In genomic region chr7:70352617-70353016, GRCm38 (mm10) we compare ENCODE assay signal across 10 mouse cellular contexts. TPM values are rescaled to one million over a fixed set of nuclear protein-coding genes. Genes with fewer than 3 reads are reported as not detected.
DNase-seq lines count a peak whose midpoint lies in the region; ATAC-seq and TF ChIP-seq lines count a peak whose summit lies in the region.
"Had no signal": no experiment of that assay in that cellular context is flagged by ENCODE, and none has a peak within 500 bp of the region (broad histone marks: within the 10 kb centered on the region; RNA-seq: fewer than 3 reads in every experiment).

No protein-coding gene starts in this region.

- peak overlapping the region; percentile 58; the same call in 1 of the 2 replicates for H3K4me3 ChIP-seq in embryonic facial prominence, embryonic 15.5 days (replicated peaks)
- H3K4me3 ChIP-seq in kidney, postnatal 0 days (replicated peaks; ENCODE audit: low read depth, low read length): peak overlapping the region; percentile 68

- no peak overlapping the region for H3K27ac ChIP-seq in embryonic facial prominence, embryonic 15.5 days (replicated peaks)
- H3K27ac ChIP-seq in kidney, postnatal 0 days: peak overlapping the region; percentile 96

- TF ChIP-seq CTCF in kidney, postnatal 0 days (IDR thresholded peaks at IDR 0.05; ENCODE audit: low read depth): no peak

- ATAC-seq in embryonic facial prominence, embryonic 15.5 days (ENCODE audit: insufficient number of reproducible peaks, low FRiP score, low TSS enrichment, low read depth): no peak
- no peak for ATAC-seq in kidney, postnatal 0 days (replicated peaks; ENCODE audit: low FRiP score, low read depth)

- H3K9ac ChIP-seq in embryonic facial prominence, embryonic 15.5 days: no peak overlapping the region
- H3K9ac ChIP-seq in kidney, postnatal 0 days (ENCODE audit: low read depth, low read length): peak overlapping the region; percentile 96

- peaks cover 37% of the 10 kb centered on the region for H3K27me3 ChIP-seq in embryonic facial prominence, embryonic 15.5 days
- no peaks in the 10 kb centered on the region for H3K27me3 ChIP-seq in kidney, postnatal 0 days (ENCODE audit: insufficient read depth, low read length)

- WGBS in embryonic facial prominence, embryonic 15.5 days: 43% methylated on average over 3 of the region's 3 CpGs
- 12% methylated on average over 3 of the region's 3 CpGs for WGBS in kidney, postnatal 0 days

- H3K4me1 ChIP-seq in embryonic facial prominence, embryonic 15.5 days: peaks cover 23% of the 10 kb centered on the region
- peaks cover 19% of the 10 kb centered on the region for H3K4me1 ChIP-seq in kidney, postnatal 0 days (replicated peaks; ENCODE audit: insufficient read depth, low read length)

- H3K36me3 ChIP-seq in embryonic facial prominence, embryonic 15.5 days: no peaks in the 10 kb centered on the region
- H3K36me3 ChIP-seq in kidney, postnatal 0 days (ENCODE audit: insufficient read depth, low read length): peaks cover 16% of the 10 kb centered on the region

- no peaks in the 10 kb centered on the region for H3K9me3 ChIP-seq in embryonic facial prominence, embryonic 15.5 days (replicated peaks)
- no peaks in the 10 kb centered on the region for H3K9me3 ChIP-seq in kidney, postnatal 0 days (replicated peaks; ENCODE audit: low read length)

- peak overlapping the region; percentile 69 for H3K4me2 ChIP-seq in embryonic facial prominence, embryonic 15.5 days (replicated peaks)
- H3K4me2 ChIP-seq in kidney, postnatal 0 days (ENCODE audit: low read length): peak overlapping the region; percentile 93

- peak; percentile 6 for DNase-seq in kidney, adult 18-20 months
- DNase-seq in kidney, postnatal 25 days: no peak
- no peak for DNase-seq in kidney, postnatal 0 days (ENCODE audit: low spot score)
- peak; percentile 24 for DNase-seq in neural tube, embryonic 10.5 days (ENCODE audit: extremely low spot score, low spot score)
- no peak for DNase-seq in cerebellum, adult 18-20 months
- no peak for DNase-seq in layer of hippocampus, adult 11-12 months (ENCODE audit: low spot score)
- DNase-seq in cerebellum, postnatal 25 days: no peak
- DNase-seq: cerebellum, postnatal 36 days; lung, adult 18-20 months had no signal

RNA-seq across cellular contexts. Expression of gene Nr2f2, which starts 13.9 kb away (rescaled TPM):
- 32.3 and 35.6 TPM in 2 replicates for polyA plus RNA-seq in embryonic facial prominence, embryonic 15.5 days (2015; fragmentation: Nextera tagmentation; extraction: Ambion mirVana)
- 190 and 203 TPM in 2 replicates for polyA plus RNA-seq in kidney, postnatal 0 days (2015; fragmentation: Nextera tagmentation; extraction: Ambion mirVana)

Comparison
In these comparisons a context has a peak if more than half of its experiments do, and no peak if none do; other contexts are left out.
1. DNase-seq: peak in kidney, adult 18-20 months (single experiment) and neural tube, embryonic 10.5 days (single experiment); none in kidney, postnatal 25 days (0 of 2), kidney, postnatal 0 days (single experiment), cerebellum, adult 18-20 months (0 of 2), layer of hippocampus, adult 11-12 months (single experiment) and cerebellum, postnatal 25 days (0 of 2).